Mouse (Mus musculus): Measurements from ENCODE around the gene Agbl4. TPM values are rescaled to one million over a fixed set of nuclear protein-coding genes. Genes with fewer than 3 reads are reported as not detected.

Agbl4 gene
- polyA plus RNA-seq, 1 experiment = not detected

GRCm38 (mm10) chr4:110921013-110921412, 523.6 kb downstream of the Agbl4 start:
- Histone ChIP-seq H3ac (ENCODE audit: control insufficient read depth, insufficient read length, low read depth) (no peak overlapping the region), H3K4me3 (ENCODE audit: insufficient read depth, poor library complexity, severe bottlenecking) (no peak overlapping the region), H3K36me3 (ENCODE audit: control insufficient read depth, insufficient read depth) (no peaks in the 10 kb centered on the region), H3K27me3 (ENCODE audit: control insufficient read depth, insufficient read depth, insufficient read length) (no peaks in the 10 kb centered on the region), H3K79me2 (ENCODE audit: control insufficient read depth, insufficient read depth) (no peaks in the 10 kb centered on the region), H3K79me3 (ENCODE audit: low read depth) (no peaks in the 10 kb centered on the region)
- TF ChIP-seq MAX (IDR thresholded peaks at IDR 0.05) = no peak
- no peak for TF ChIP-seq USF1 (IDR thresholded peaks at IDR 0.05; ENCODE audit: low read depth)
- TF ChIP-seq CEBPB (IDR thresholded peaks at IDR 0.05; ENCODE audit: low read depth) = no peak
- TF ChIP-seq MYOD1 (IDR thresholded peaks at IDR 0.05; ENCODE audit: control insufficient read depth, insufficient read length, low read depth) = no peak
- no peak for TF ChIP-seq MYOG (IDR thresholded peaks at IDR 0.05; ENCODE audit: control insufficient read depth, extremely low read depth, insufficient read length)
- no peak for TF ChIP-seq FOSL1 (IDR thresholded peaks at IDR 0.05; ENCODE audit: insufficient read depth, low read length, poor library complexity, severe bottlenecking)
- TF ChIP-seq CTCF (IDR thresholded peaks at IDR 0.05; ENCODE audit: control insufficient read depth, insufficient read depth, insufficient read length) = no peak

- no peaks in the 10 kb centered on the region for H3K27me3 ChIP-seq (ENCODE audit: control insufficient read depth, insufficient read depth, insufficient read length)
- H3K36me3 ChIP-seq (ENCODE audit: control insufficient read depth, insufficient read depth) = no peaks in the 10 kb centered on the region
- H3K79me3 ChIP-seq (ENCODE audit: low read depth) = no peaks in the 10 kb centered on the region
- H3ac ChIP-seq (ENCODE audit: control insufficient read depth, insufficient read length, low read depth) = no peak overlapping the region
- TF ChIP-seq MYOD1 (IDR thresholded peaks at IDR 0.05; ENCODE audit: control insufficient read depth, insufficient read length, low read depth) (no peak), CEBPB (IDR thresholded peaks at IDR 0.05; ENCODE audit: low read depth) (no peak), MYOG (IDR thresholded peaks at IDR 0.05; ENCODE audit: control insufficient read depth, extremely low read depth, insufficient read length) (no peak), MAX (IDR thresholded peaks at IDR 0.05) (no peak), CTCF (IDR thresholded peaks at IDR 0.05; ENCODE audit: control insufficient read depth, insufficient read depth, insufficient read length) (no peak)
- no peak overlapping the region for H3K4me3 ChIP-seq (ENCODE audit: insufficient read depth, poor library complexity, severe bottlenecking)
- no peaks in the 10 kb centered on the region for H3K79me2 ChIP-seq (ENCODE audit: control insufficient read depth, insufficient read depth)
Measured at GRCm38 (mm10) chr4:111001641-111002040, 604.2 kb downstream of the Agbl4 start.

- Histone ChIP-seq H3K36me3 (ENCODE audit: control insufficient read depth, insufficient read depth) (no peaks in the 10 kb centered on the region), H3K79me2 (ENCODE audit: control insufficient read depth, insufficient read depth) (no peaks in the 10 kb centered on the region), H3K4me3 (ENCODE audit: insufficient read depth, poor library complexity, severe bottlenecking) (no peak overlapping the region), H3K79me3 (ENCODE audit: low read depth) (no peaks in the 10 kb centered on the region), H3ac (ENCODE audit: control insufficient read depth, insufficient read length, low read depth) (no peak overlapping the region), H3K27me3 (ENCODE audit: control insufficient read depth, insufficient read depth, insufficient read length) (no peaks in the 10 kb centered on the region)
- TF ChIP-seq CEBPB (IDR thresholded peaks at IDR 0.05; ENCODE audit: low read depth) = no peak
- no peak for TF ChIP-seq USF1 (IDR thresholded peaks at IDR 0.05; ENCODE audit: low read depth)
Measured at GRCm38 (mm10) chr4:111004719-111005479, 607.4 kb downstream of the Agbl4 start.

GRCm38 (mm10) chr4:111019376-111019775, 621.9 kb downstream of the Agbl4 start:
- Histone ChIP-seq H3K4me3 (ENCODE audit: insufficient read depth, poor library complexity, severe bottlenecking) (no peak overlapping the region), H3K79me2 (ENCODE audit: control insufficient read depth, insufficient read depth) (no peaks in the 10 kb centered on the region), H3ac (ENCODE audit: control insufficient read depth, insufficient read length, low read depth) (no peak overlapping the region), H3K79me3 (ENCODE audit: low read depth) (no peaks in the 10 kb centered on the region), H3K36me3 (ENCODE audit: control insufficient read depth, insufficient read depth) (no peaks in the 10 kb centered on the region), H3K27me3 (ENCODE audit: control insufficient read depth, insufficient read depth, insufficient read length) (no peaks in the 10 kb centered on the region)
- TF ChIP-seq CEBPB (IDR thresholded peaks at IDR 0.05; ENCODE audit: low read depth) (no peak), MYOD1 (IDR thresholded peaks at IDR 0.05; ENCODE audit: control insufficient read depth, insufficient read length, low read depth) (no peak)

GRCm38 (mm10) chr4:111067330-111067729, 669.9 kb downstream of the Agbl4 start:
- no peak for TF ChIP-seq MYOD1 (IDR thresholded peaks at IDR 0.05; ENCODE audit: control insufficient read depth, insufficient read length, low read depth)
- TF ChIP-seq CTCF (IDR thresholded peaks at IDR 0.05; ENCODE audit: control insufficient read depth, insufficient read depth, insufficient read length) = no peak
- TF ChIP-seq FOSL1 (IDR thresholded peaks at IDR 0.05; ENCODE audit: insufficient read depth, low read length, poor library complexity, severe bottlenecking) = no peak
- no peak for TF ChIP-seq CEBPB (IDR thresholded peaks at IDR 0.05; ENCODE audit: low read depth)
- H3K27me3 ChIP-seq (ENCODE audit: control insufficient read depth, insufficient read depth, insufficient read length) = no peaks in the 10 kb centered on the region

GRCm38 (mm10) chr4:111073738-111074497, 676.5 kb downstream of the Agbl4 start:
- H3K27me3 ChIP-seq (ENCODE audit: control insufficient read depth, insufficient read depth, insufficient read length) = no peaks in the 10 kb centered on the region
- no peak overlapping the region for H3ac ChIP-seq (ENCODE audit: control insufficient read depth, insufficient read length, low read depth)
- H3K36me3 ChIP-seq (ENCODE audit: control insufficient read depth, insufficient read depth) = no peaks in the 10 kb centered on the region
- no peak overlapping the region for H3K4me3 ChIP-seq (ENCODE audit: insufficient read depth, poor library complexity, severe bottlenecking)
- no peaks in the 10 kb centered on the region for H3K79me3 ChIP-seq (ENCODE audit: low read depth)
- TF ChIP-seq CTCF (IDR thresholded peaks at IDR 0.05; ENCODE audit: control insufficient read depth, insufficient read depth, insufficient read length) = no peak
- TF ChIP-seq USF1 (IDR thresholded peaks at IDR 0.05; ENCODE audit: low read depth) = no peak
- no peak for TF ChIP-seq MYOG (IDR thresholded peaks at IDR 0.05; ENCODE audit: control insufficient read depth, extremely low read depth, insufficient read length)
- TF ChIP-seq CEBPB (IDR thresholded peaks at IDR 0.05; ENCODE audit: low read depth) = no peak
- no peak for TF ChIP-seq FOSL1 (IDR thresholded peaks at IDR 0.05; ENCODE audit: insufficient read depth, low read length, poor library complexity, severe bottlenecking)
- no peaks in the 10 kb centered on the region for H3K79me2 ChIP-seq (ENCODE audit: control insufficient read depth, insufficient read depth)

More at GRCm38 (mm10) chr4:111067330-111067729, 669.9 kb downstream of the Agbl4 start:
- Histone ChIP-seq H3K4me3 (ENCODE audit: insufficient read depth, poor library complexity, severe bottlenecking) (no peak overlapping the region), H3K79me2 (ENCODE audit: control insufficient read depth, insufficient read depth) (no peaks in the 10 kb centered on the region), H3K79me3 (ENCODE audit: low read depth) (no peaks in the 10 kb centered on the region), H3K36me3 (ENCODE audit: control insufficient read depth, insufficient read depth) (no peaks in the 10 kb centered on the region), H3ac (ENCODE audit: control insufficient read depth, insufficient read length, low read depth) (no peak overlapping the region)

All from C2C12 (cell line).